Mouse (Mus musculus): ENCODE measurements around the gene Ppat.

DNA sequence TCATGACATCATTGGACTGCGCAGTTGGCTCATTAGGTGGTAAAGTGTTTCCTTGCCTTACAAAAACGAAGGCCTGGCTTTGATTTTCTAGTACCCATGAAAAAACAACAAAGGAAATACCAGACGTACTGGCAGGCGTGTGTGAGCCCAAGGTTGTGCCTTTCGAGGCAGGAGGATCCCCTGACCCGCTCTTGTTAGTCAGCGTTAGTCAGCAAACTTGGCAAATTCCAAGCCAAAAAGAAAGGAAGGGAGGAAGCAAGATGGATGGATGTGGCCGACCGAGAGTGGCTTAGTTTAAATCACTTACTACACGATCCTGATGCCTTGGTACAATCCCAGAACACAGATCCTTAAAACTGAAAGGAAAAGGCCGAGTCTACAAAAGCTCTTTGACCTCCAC lies 11.2 kb upstream of the Ppat start:
- TF ChIP-seq POLR2AphosphoS2 (IDR thresholded peaks at IDR 0.05; ENCODE audit: insufficient read length, low read depth) (no peak), POLR2A (IDR thresholded peaks at IDR 0.05; ENCODE audit: insufficient read length, low read depth) (no peak), USF1 (IDR thresholded peaks at IDR 0.05; ENCODE audit: low read depth) (no peak), CEBPB (IDR thresholded peaks at IDR 0.05; ENCODE audit: insufficient read depth, poor library complexity, severe bottlenecking) (no peak), REST (IDR thresholded peaks at IDR 0.05; ENCODE audit: insufficient read depth, insufficient read length) (no peak), MAX (IDR thresholded peaks at IDR 0.05; ENCODE audit: low read depth) (no peak), TCF12 (IDR thresholded peaks at IDR 0.05; ENCODE audit: insufficient read depth, poor library complexity, severe bottlenecking) (no peak), MYOG (IDR thresholded peaks at IDR 0.05; ENCODE audit: control insufficient read depth in 1 of 3, insufficient read depth in 1 of 3, insufficient read length in 2 of 3, low read depth in 2 of 3) (no peak)
